Mouse (Mus musculus): ENCODE measurements at regions not wholly inside any gene's neighbourhood (a gene's known extent, or its start where the extent isn't known, plus 50 kb on each side); places are given as distances from the start of the nearest gene placed in this dataset.

- TF ChIP-seq CTCF (IDR thresholded peaks at IDR 0.05; ENCODE audit: insufficient read depth, low read length) (no peak), POLR2A (IDR thresholded peaks at IDR 0.05; ENCODE audit: borderline replicate concordance, extremely low read depth, low read depth, low read length) (no peak)
These were observed 217.6 kb upstream of the Vstm2b start for GRCm38 (mm10) chr7:40680567-40680966.
